Mouse (Mus musculus) midbrain, embryonic 13.5 days (tissue): ENCODE measurements at regions not wholly inside any gene's neighbourhood (a gene's known extent, or its start where the extent isn't known, plus 50 kb on each side); places are given as distances from the start of the nearest gene placed in this dataset.

Source experiments
- ATAC-seq: fragments of 200-750 bp; cut with Nextera tagmentation; 2 replicates; pipeline ENCODE4 v1.8.0; 2017; ENCODE audit warnings: mild to moderate bottlenecking, moderate TSS enrichment, moderate library complexity
- H3K27ac ChIP-seq: fragments of 300-500 bp; sonication (generic); 2 replicates; pipeline ENCODE4 v1.5.1; 2015; ENCODE audit warnings: inconsistent platforms, mild to moderate bottlenecking, moderate library complexity
- H3K27me3 ChIP-seq: fragments of 300-500 bp; sonication (generic); 2 replicates; pipeline ENCODE4 v1.6.1; 2015; ENCODE audit warnings: mild to moderate bottlenecking, inconsistent platforms
- H3K36me3 ChIP-seq: fragments of 300-500 bp; sonication (generic); 2 replicates; pipeline ENCODE4 v1.6.1; 2015; ENCODE audit warnings: mild to moderate bottlenecking, inconsistent platforms
- H3K4me1 ChIP-seq: fragments of 300-500 bp; sonication (generic); replicated peaks from 2 replicates; pipeline ENCODE4 v1.6.1; 2015; ENCODE audit warnings: inconsistent platforms
- H3K4me2 ChIP-seq: fragments of 300-500 bp; sonication (generic); replicated peaks from 2 replicates; pipeline ENCODE4 v1.6.1; 2015; ENCODE audit warnings: moderate library complexity, mild to moderate bottlenecking, inconsistent platforms
- H3K4me3 ChIP-seq: fragments of 300-500 bp; sonication (generic); replicated peaks from 2 replicates; pipeline ENCODE4 v1.5.1; 2015; ENCODE audit warnings: mild to moderate bottlenecking, inconsistent platforms
- H3K9ac ChIP-seq: fragments of 300-500 bp; sonication (generic); replicated peaks from 2 replicates; pipeline ENCODE4 v1.6.1; 2015; ENCODE audit warnings: mild to moderate bottlenecking, inconsistent platforms
- H3K9me3 ChIP-seq: fragments of 300-500 bp; sonication (generic); 2 replicates; pipeline ENCODE4 v1.6.1; 2016; ENCODE audit warnings: mild to moderate bottlenecking, inconsistent platforms
- WGBS: fragments of 180-500 bp; shearing (Covaris S2); methylation state at CpG from one replicate; pipeline ENCODE4 v1.1.7; 2015; 5-methylcytosine and 5-hydroxymethylcytosine counted together

- H3K27ac ChIP-seq, result 0 out of 2 replicates have a peak overlapping the region, but pooled peaks have one; percentile 25
- peak; percentile 94 for ATAC-seq
- no peaks in the 10 kb centered on the region for H3K27me3 ChIP-seq
- no peaks in the 10 kb centered on the region for H3K36me3 ChIP-seq
- H3K4me2 ChIP-seq, result no peak overlapping the region
- H3K4me3 ChIP-seq, result no peak overlapping the region
- H3K9ac ChIP-seq, result no peak overlapping the region
- no peaks in the 10 kb centered on the region for H3K4me1 ChIP-seq
- WGBS, result 62% methylated on average over 2 of the region's 2 CpGs
- H3K9me3 ChIP-seq, result no peaks in the 10 kb centered on the region
These were observed 253.8 kb upstream of the Tfap2d start for GRCm38 (mm10) chr1:18849038-18849437.

- Histone ChIP-seq H3K9ac (no peak overlapping the region), H3K4me1 (no peaks in the 10 kb centered on the region), H3K36me3 (no peaks in the 10 kb centered on the region), H3K27me3 (no peaks in the 10 kb centered on the region), H3K4me3 (no peak overlapping the region), H3K27ac (no peak overlapping the region), H3K9me3 (no peaks in the 10 kb centered on the region), H3K4me2 (no peak overlapping the region)
- WGBS, result 90% methylated on average over 3 of the region's 3 CpGs
- ATAC-seq, result no peak
These were observed 245.4 kb upstream of the Tfap2d start for GRCm38 (mm10) chr1:18857457-18857856.

GRCm38 (mm10) chr1:18903266-18903665, 199.6 kb upstream of the Tfap2d start:
- ATAC-seq, result no peak
- WGBS, result 93% methylated on average over 1 of the region's 1 CpGs
- no peak overlapping the region for H3K4me2 ChIP-seq

GRCm38 (mm10) chr1:18903696-18904095, 199.1 kb upstream of the Tfap2d start:
- Histone ChIP-seq H3K9ac (no peak overlapping the region), H3K9me3 (no peaks in the 10 kb centered on the region), H3K4me2 (no peak overlapping the region), H3K36me3 (no peaks in the 10 kb centered on the region), H3K27ac (no peak overlapping the region), H3K4me1 (no peaks in the 10 kb centered on the region), H3K4me3 (no peak overlapping the region), H3K27me3 (no peaks in the 10 kb centered on the region)
- 74% methylated on average over 4 of the region's 4 CpGs for WGBS
- ATAC-seq, result no peak

More at GRCm38 (mm10) chr1:18903266-18903665, 199.6 kb upstream of the Tfap2d start:
- H3K4me1 ChIP-seq, result no peaks in the 10 kb centered on the region
- H3K4me3 ChIP-seq, result no peak overlapping the region
- H3K9me3 ChIP-seq, result no peaks in the 10 kb centered on the region
- H3K27ac ChIP-seq, result no peak overlapping the region
- H3K27me3 ChIP-seq, result no peaks in the 10 kb centered on the region
- H3K9ac ChIP-seq, result no peak overlapping the region
- H3K36me3 ChIP-seq, result no peaks in the 10 kb centered on the region

GRCm38 (mm10) chr1:18911578-18911977, 191.2 kb upstream of the Tfap2d start:
- WGBS, result 50% methylated on average over 4 of the region's 4 CpGs

GRCm38 (mm10) chr1:18956276-18956675, 146.5 kb upstream of the Tfap2d start:
- no peak overlapping the region for H3K4me3 ChIP-seq
- H3K4me2 ChIP-seq, result no peak overlapping the region
- H3K27ac ChIP-seq, result no peak overlapping the region
- H3K9ac ChIP-seq, result no peak overlapping the region
- H3K4me1 ChIP-seq, result no peaks in the 10 kb centered on the region
- 89% methylated on average over 1 of the region's 1 CpGs for whole genome bisulfite sequencing
- H3K9me3 ChIP-seq, result no peaks in the 10 kb centered on the region
- no peaks in the 10 kb centered on the region for H3K27me3 ChIP-seq
- ATAC-seq, result no peak
- no peaks in the 10 kb centered on the region for H3K36me3 ChIP-seq

More at GRCm38 (mm10) chr1:18911578-18911977, 191.2 kb upstream of the Tfap2d start:
- peak; percentile 88 for ATAC-seq
- no peaks in the 10 kb centered on the region for H3K27me3 ChIP-seq
- H3K4me1 ChIP-seq, result 0 out of 2 replicates have a peak, but pooled peaks cover 3% of the 10 kb centered on the region
- no peak overlapping the region for H3K4me3 ChIP-seq
- H3K36me3 ChIP-seq, result no peaks in the 10 kb centered on the region
- no peaks in the 10 kb centered on the region for H3K9me3 ChIP-seq
- H3K27ac ChIP-seq, result no peak overlapping the region
- H3K9ac ChIP-seq, result no peak overlapping the region
- no peak overlapping the region for H3K4me2 ChIP-seq

GRCm38 (mm10) chr1:18956975-18957374, 145.8 kb upstream of the Tfap2d start:
- no peaks in the 10 kb centered on the region for H3K9me3 ChIP-seq
- no peak overlapping the region for H3K4me3 ChIP-seq
- no peaks in the 10 kb centered on the region for H3K4me1 ChIP-seq
- H3K9ac ChIP-seq, result no peak overlapping the region
- ATAC-seq, result peak; percentile 66
- 60% methylated on average over 6 of the region's 6 CpGs for WGBS
- H3K27me3 ChIP-seq, result no peaks in the 10 kb centered on the region
- H3K27ac ChIP-seq, result no peak overlapping the region
- no peak overlapping the region for H3K4me2 ChIP-seq
- no peaks in the 10 kb centered on the region for H3K36me3 ChIP-seq

GRCm38 (mm10) chr1:18961464-18961863, 141.4 kb upstream of the Tfap2d start:
- WGBS, result 70% methylated on average over 9 of the region's 9 CpGs
- no peak overlapping the region for H3K27ac ChIP-seq
- H3K4me1 ChIP-seq, result no peaks in the 10 kb centered on the region
- no peaks in the 10 kb centered on the region for H3K36me3 ChIP-seq
- ATAC-seq, result peak; percentile 56
- H3K4me3 ChIP-seq, result no peak overlapping the region
- H3K27me3 ChIP-seq, result no peaks in the 10 kb centered on the region
- H3K9ac ChIP-seq, result no peak overlapping the region
- no peak overlapping the region for H3K4me2 ChIP-seq
- no peaks in the 10 kb centered on the region for H3K9me3 ChIP-seq

- Histone ChIP-seq H3K9me3 (no peaks in the 10 kb centered on the region), H3K4me3 (no peak overlapping the region), H3K27me3 (no peaks in the 10 kb centered on the region), H3K27ac (no peak overlapping the region), H3K4me1 (no peaks in the 10 kb centered on the region), H3K9ac (no peak overlapping the region), H3K36me3 (no peaks in the 10 kb centered on the region), H3K4me2 (no peak overlapping the region)
- WGBS, result 85% methylated on average over 3 of the region's 3 CpGs
- ATAC-seq, result no peak
These were observed 140.9 kb upstream of the Tfap2d start for GRCm38 (mm10) chr1:18961889-18962288.

GRCm38 (mm10) chr1:18968935-18969334, 133.9 kb upstream of the Tfap2d start:
- no peaks in the 10 kb centered on the region for H3K4me1 ChIP-seq
- H3K36me3 ChIP-seq, result no peaks in the 10 kb centered on the region
- H3K4me3 ChIP-seq, result no peak overlapping the region
- no peak overlapping the region for H3K27ac ChIP-seq
- 0 out of 2 replicates have a peak, but pooled peaks have one; percentile 9 for ATAC-seq
- no peaks in the 10 kb centered on the region for H3K27me3 ChIP-seq
- no peak overlapping the region for H3K9ac ChIP-seq
- 91% methylated on average over 2 of the region's 2 CpGs for WGBS
- no peaks in the 10 kb centered on the region for H3K9me3 ChIP-seq
- H3K4me2 ChIP-seq, result no peak overlapping the region

- ATAC-seq, result no peak
- H3K4me1 ChIP-seq, result no peaks in the 10 kb centered on the region
- no peak overlapping the region for H3K27ac ChIP-seq
- no peak overlapping the region for H3K4me2 ChIP-seq
- H3K4me3 ChIP-seq, result no peak overlapping the region
- no peaks in the 10 kb centered on the region for H3K27me3 ChIP-seq
- no peak overlapping the region for H3K9ac ChIP-seq
- no peaks in the 10 kb centered on the region for H3K9me3 ChIP-seq
- H3K36me3 ChIP-seq, result no peaks in the 10 kb centered on the region
These were observed 132.6 kb upstream of the Tfap2d start for GRCm38 (mm10) chr1:18970173-18970572.

GRCm38 (mm10) chr1:18973826-18974620, 128.8 kb upstream of the Tfap2d start:
- Histone ChIP-seq H3K4me1 (no peaks in the 10 kb centered on the region), H3K27ac (no peak overlapping the region), H3K27me3 (no peaks in the 10 kb centered on the region), H3K9ac (no peak overlapping the region), H3K4me2 (no peak overlapping the region), H3K4me3 (no peak overlapping the region), H3K36me3 (no peaks in the 10 kb centered on the region), H3K9me3 (no peaks in the 10 kb centered on the region)
- no peak for ATAC-seq
- 83% methylated on average over 6 of the region's 6 CpGs for WGBS
